Mouse (Mus musculus) telencephalon, adult 2 months (tissue): ENCODE measurements around the gene Emd.
A peak's percentile ranks its signal among the peaks of the same experiment; 100 is the strongest.
"Not testable (repeated sequence)": the region's sequence is repeated elsewhere in the genome, so short reads cannot be mapped to it uniquely, and the experiment has no call there.

Experiments
- DNase-seq: peaks from one replicate; pipeline ENCODE4 v3.0.0-alpha.2; 2011; ENCODE audit warnings: low read depth, low spot score

The Emd gene

DNA sequence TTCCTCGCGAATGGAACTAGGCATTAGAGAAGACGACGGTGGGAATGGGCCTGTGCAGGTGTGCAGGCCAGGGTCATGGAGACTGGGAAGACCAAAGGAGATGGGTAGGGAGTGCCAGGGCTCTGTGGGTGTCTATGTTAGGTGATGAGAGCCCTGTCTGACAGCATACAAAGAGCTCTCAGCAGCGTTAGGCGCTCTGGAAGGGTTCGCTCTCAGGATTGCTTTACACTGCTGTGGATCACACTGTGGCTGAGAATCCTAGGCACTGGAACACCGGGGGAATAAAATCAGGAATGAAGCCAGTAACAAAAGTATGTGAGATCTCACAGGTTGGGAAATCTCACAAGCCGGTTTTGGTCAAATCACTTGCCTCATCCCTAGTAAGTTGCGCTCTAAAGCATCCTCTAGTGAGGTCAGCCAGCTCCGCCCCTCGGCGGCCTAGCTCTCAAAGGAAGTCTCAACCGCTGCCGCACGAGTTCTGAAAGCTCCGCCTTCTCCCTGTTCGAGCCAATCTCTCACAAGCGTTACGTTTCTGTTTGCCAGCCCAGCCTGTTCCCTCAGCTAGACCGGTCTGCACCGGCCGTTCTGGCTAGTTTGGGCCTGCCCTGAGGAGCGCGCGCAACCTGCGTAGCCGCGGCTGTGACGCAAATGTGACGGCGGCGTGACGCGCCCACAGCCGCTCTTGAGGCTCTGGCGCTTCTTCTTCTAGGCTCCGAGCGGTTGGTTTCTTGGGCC, at the start of gene Emd:
TSS of gene Emd (plus strand) at position 535 of the 735 bp plus-strand sequence.
- peak; percentile 91 for DNase-seq

DNA sequence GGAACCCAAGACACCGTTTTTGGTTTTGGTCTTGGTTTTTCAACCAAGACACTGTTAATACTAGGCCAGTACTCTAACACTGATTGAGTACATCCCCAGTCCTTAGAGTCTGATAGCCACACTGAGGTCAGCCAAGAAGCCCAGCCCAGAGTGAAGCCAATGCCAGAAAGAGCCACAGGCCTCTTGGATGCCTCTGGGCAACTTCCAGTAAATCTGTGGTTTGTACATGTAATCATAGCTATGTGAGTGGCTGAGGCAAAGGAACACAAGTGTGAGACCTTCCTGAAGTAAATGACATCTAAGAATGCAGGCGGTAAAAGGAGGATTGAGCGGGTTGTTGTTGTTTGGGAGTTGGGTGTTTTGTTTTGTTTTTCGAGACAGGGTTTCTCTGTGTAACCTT, 36.0 kb upstream of the Emd start:
- no peak for DNase-seq

DNA sequence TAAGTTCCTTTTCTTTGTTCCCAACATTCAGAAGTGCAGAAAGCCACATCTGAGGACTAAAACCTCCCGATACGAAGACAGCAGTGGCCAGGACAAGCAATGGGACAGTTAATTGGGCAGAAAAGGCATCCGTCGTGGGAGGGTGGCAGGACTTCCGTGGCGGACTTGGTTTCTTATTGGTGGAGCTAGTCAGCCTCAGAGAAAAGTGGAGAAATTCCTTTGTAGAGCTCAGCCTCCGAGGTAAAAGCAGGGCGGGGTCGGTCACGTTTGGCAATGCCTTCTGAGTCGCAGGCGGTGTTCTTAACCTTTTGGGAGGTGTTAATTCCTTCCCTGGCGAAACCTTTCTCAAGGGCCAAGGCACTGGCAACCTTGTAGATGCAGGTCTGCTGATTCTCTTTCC, 35.0 kb upstream of the Emd start:
- DNase-seq: no peak

DNA sequence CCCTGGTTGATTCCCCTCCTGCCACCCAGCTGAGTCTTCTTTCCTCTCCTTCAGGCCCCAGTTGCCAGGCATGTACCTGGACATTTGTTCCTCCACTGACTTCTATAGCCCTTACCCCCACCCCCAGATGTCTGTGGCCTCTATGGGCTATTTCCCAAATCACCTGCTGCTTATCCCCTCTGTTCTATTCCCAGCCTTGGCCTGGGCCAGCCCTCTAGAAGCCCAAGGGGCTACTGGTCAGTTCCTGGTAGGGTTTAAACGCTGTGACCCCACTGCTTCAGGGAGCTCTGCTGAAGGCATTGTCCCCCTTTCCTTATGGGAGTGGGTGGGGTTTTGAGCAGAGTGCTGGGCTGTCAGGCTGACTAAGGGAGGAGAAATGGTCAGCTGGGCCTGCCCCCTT, 34.4 kb upstream of the Emd start:
- not testable (repeated sequence) for DNase-seq

DNA sequence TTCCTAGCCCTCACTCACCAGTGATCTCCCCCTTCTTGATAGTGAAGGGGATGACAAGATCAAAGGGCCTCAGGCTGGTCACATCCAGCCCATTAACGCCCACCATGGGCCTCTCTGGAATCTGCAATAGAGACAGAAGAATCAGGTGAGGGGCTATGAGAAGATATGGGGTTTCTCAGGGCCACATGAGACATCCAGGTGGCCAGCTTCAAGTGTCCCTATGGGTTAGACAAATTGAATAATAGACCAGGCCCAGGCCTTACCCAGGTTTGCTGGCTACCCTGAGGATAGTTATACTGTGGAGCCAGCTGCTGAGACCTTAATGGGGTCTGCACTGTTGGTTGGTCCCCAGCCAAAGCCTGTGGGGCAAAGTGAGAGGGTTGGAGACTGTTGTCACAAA, 24.4 kb upstream of the Emd start:
- DNase-seq: no peak

DNA sequence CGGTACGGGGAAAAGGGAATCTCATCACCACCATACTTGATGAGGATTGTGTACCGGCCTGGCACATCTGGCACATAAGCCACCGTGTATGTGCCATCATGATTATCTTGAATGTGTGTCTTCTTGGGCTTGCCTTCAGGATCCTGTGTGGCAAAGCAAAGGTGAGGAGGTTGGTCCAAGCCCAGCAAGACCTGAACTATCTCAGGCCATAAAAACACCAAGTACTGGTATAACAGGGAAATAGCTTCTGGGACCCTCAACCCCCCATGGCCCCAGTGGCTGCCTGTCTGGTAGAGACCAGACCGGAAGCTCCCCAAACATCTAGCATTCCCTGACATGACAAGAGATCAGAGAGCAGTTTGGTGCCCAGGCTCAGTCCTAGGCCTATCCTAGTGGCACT, 21.3 kb upstream of the Emd start:
- DNase-seq: no peak

DNA sequence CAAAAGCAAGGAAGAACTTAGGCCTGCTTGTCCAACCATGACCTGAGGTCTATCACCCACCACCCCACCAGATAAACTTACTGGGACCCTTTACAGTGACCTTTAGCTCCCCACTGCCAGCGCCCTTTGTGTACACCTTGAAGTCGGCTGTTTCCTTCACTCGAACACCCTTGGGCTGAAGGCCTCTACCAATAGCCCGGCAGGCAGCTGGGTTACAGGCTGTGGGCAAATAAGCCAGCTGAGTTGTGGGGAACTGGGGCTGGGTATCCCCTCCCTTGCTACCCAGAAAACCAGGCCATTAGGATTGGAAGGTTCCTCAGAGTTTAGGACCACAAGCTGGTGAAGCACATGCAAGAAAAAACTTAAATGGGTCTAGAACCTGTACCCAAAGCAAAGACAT, 14.2 kb upstream of the Emd start:
- no peak for DNase-seq

DNA sequence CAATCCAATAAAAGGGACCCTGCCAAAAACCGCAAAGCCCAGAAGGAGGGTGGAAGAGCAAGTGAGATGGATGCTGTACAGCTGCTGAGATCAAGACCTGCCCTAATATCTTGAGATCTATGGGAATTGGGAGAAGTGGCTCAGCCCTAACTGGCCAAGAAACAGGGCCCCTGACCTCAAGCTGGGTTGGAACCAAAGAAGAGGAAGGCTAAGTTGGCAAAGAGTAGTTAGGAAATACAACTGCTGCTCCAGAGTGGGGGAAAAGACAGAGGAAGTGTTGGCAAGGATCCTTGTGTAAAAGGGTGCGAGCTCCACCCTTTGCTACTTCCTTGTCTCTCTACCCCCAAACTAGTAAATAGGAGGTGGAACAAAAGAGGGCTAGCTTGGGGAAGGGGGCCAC, 11.1 kb upstream of the Emd start:
- no peak for DNase-seq

DNA sequence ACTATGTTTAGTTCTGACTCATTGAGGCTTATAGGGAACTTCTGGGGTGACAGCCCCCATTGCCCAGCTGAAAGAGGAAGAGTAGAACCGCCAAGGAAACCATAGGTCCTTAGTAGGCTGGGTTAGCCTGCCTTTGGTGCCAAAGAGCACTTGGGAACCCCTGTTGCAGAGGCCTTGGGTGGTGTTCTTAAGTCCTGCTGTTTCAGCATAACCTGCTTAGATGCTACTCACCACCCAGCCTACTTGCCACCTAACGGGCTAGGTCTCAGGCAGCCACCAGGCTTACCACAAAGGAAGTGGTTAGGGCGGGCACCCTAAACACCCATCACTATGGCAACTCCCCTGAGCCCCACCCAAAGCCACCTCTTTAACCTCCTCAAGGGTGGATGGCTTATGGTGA, 10.7 kb upstream of the Emd start:
- no peak for DNase-seq

DNA sequence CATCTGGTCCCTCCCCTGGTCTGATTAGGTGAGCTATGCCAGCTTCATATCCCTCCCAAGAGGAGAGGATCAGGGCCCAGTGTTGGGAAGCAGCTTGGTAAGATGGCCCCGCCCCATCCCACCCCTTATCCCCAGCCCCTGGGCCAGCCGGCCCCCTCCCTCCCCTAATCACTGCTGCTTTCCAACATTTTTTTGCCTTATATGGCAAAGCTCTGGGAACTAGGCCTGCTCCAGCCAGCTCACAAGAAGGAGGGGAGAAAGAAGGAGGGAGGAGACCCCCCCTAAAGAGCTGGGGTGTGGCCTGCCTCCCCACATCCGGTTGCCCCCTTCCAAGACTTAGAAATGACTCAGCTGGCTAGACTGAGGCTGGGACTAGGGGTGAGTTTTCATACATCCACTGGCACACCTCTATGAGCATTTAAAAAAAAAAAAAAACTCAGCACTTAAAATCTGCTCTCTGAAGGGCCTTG, 9.8 kb upstream of the Emd start:
- no peak for DNase-seq

DNA sequence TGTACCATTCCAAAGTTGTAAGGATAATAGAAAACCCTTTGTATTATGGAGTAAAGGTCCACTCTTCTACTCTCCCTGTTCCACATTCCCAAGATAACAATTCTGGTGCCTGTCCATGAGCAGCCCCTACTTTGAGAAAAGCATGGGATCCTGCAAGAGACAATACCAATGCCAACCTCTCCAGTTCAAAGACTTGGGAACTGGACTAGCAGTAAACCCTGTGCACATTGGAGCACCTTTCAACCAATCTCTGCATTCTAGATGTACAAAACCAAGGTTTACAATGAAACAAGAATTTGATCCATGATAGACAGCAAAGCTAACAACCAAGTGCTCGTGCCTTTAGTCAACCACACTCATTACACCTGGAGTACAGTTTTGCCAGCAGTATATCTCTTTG, 9.4 kb upstream of the Emd start:
- no peak for DNase-seq

DNA sequence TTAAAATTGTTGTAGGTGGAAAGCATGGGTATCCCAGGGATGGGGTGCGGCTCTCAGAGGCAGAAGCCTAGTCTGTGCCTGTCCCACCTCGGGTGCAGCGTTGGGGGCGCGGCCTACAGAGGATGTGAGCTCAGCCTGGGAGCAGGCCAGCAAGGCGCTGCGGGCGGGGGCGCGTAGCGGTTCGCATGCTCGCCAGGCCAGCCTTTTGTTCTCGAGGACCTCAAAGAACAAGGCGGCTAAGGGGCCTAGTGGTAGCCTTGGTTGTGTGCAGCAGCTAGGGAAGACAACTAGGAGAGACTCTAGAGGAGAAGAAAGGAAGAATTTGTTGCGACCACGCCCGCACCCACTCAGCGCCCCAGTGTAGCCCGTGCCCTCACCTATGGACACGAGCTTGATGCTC, 8.8 kb upstream of the Emd start:
- no peak for DNase-seq

DNA sequence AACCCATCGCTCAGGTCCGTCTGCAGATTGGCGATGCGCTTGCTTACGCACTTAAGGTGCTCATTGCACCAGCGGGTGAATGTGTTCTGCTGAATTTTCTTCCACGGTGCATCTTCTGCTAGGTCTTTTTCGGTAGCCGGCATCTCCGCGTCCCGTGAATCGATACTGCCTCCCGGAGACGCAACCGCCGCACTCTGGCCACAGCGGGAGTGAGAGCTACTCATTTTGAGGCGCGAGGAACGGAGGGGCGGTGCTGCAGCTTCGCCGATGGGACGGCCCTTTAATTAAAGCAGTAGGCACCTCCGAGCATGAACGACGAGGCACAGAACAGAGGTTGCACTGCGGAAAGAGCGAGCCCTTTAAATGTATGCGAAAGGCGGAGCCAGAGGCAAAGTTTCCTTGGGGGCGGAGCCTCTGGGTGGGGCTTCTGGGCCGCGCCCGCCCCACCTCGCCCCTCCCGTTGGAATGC, 8.2 kb upstream of the Emd start:
- DNase-seq: peak; percentile 84

DNA sequence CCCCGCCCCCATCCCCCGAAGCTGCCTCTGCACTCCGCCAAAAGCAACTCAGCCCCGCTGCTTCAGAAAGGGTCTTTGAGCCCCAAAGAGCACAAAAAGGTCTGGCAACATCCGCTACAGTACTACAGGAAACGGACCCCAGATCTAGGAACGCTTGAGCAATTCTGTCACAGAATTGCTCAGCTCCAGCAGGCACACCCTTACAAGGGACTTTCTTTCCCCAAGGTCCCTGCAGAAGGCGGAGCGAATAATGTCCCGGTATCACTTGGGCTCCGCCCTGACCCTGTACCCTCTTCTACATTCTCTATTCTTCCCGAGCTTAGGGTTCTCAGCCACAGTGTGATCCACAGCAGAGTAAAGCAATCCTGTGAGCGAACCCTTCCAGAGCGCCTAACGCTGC, 7.8 kb upstream of the Emd start:
- DNase-seq: no peak

DNA sequence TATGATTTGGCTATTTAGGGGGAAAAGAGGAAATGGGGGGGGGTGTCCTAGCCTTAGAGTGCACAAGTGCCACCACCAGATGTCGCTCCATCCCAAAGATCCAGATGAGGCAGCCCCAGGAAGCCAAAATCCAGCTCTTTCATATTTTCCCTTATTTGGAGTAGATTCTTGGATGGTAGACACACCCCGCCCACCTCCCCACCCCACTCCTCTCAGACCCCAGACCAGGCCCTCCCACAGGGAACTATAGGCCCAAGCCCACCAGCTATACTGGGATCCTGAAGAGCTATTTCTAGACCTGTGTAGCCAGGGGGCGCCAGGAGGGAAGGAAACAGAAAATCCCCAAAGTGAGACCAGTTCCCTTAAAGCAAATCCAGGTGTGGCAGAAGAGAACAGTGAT, 5.8 kb upstream of the Emd start:
- no peak for DNase-seq

DNA sequence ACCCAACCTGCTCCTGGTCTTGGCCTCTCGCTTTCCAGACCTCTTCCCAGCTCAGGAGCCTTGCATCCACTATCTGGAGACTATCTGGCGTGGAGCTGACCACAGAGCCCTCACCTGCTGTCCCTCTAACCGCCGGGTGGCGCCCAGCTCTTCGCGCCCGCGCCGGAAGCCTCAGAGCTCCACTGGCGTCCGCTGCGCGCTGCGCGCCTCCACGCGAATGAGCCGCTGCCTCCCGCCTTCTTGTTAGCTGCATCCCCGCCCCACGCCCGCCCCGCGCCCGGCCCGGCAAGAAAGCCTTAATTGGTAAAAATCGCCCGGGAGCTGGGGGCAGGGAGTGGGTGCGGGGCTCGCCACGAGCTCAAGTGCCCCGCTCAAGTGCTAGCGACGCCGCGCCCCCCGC, 4.9 kb upstream of the Emd start, which contains the start of gene Flna:
TSS of gene Flna (minus strand) at position 206 of the 400 bp plus-strand sequence.
- DNase-seq: no peak

DNA sequence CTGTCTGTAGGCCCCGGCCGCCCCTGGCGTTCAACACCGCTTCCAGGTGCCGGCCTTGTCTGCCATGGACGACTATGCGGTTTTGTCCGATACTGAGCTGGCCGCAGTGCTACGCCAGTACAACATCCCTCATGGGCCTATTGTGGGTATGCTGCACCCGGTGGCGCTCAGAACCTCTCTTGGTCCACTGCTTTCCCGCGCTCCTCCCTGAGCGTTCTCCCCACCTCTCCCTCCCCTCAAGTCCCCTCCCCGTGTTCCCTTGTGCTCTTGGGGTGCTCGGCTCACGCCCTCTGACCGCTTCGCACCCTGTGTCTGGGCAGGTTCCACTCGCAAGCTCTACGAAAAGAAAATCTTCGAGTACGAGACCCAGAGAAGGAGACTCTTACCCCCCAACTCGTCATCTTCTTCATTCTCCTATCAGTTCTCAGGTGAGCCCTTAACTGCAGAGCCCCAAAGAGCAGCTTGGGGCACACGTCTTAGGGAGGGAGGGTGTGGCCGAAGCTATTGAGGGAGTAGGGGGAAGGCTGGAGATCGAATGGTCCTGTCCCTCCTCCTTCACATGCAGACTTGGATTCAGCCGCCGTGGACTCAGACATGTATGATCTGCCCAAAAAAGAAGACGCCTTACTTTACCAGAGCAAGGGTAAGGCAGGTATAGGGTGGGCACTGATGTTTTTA, 540 bp downstream of the Emd start:
- no peak for DNase-seq

DNA sequence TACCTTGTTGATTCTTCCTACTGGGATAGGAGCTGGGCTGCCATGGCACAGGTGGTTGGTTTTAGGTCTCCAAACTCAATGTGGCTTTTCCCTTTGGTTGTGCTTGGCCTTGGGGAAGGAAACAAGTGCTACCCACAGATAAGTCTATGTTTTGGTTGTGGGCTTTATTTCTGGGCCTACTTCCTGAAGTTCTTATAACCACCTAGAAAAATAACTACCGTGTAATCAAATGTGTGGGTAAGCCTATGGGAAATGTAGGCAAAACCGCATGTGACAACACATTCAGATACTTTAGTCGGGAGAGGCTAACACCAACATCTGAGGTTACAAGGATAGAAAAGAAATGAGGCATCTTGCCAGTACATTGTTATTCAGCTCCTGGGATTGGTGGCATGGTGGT, 3.3 kb downstream of the Emd start:
- no peak for DNase-seq

DNA sequence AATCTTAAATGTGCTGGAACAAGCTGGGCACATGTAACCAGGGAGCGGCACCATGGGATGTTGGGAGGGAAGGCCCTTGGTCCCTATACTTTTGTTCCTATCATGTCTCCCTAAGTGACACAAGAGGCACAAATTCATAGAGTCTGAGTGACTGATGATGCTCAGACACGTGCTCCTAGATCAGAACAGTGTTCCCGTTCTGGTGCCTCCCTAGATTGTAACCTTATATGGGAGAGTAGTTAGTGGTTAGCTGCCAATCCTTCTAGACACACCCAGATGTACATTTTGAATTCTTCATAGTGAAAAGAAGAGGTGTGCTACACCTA, 15.2 kb downstream of the Emd start:
- no peak for DNase-seq

DNA sequence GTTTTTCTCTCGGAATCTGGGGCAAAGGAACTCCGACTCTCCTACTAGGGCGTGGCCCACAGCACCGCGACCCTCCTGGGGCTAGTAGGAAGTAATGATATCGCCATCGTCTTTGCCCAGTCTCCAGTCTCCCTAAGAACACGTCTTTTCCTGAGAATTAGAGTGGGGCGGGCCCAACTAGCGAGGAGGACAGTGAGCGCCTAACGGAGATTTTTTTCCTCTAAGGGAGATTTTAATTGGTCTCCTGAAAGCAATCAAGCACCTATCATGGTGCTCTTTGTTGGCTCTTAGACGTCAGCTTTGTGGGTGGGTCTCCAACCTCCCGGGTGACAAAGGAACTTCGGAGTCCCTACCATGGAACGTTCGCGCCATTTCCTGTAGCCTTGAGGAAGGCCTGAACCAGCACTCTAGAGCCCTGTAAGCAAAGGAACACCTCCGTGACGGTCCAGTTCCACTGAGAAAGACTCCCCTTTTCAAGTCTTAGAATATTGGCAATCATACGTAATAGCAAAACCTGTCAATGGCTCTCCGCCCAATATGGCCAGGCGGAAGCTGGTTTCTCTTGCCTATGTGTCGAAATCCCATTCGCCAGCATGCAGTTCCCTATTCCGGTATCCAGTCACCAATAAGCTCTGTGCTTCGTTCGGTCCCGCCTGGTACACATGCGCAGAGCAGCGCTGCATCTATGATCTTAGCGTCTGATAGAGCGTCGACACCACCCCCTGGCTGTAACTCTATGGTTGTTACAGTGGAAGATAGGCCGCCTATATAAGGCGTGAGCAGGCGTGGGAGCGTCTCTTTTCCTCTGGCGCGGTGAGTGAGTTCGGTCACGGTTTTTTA, 15.8 kb downstream of the Emd start, which contains the start of gene Rpl10:
TSS of gene Rpl10 (plus strand) at position 751 of the 840 bp plus-strand sequence.
- peak; percentile 98 for DNase-seq

DNA sequence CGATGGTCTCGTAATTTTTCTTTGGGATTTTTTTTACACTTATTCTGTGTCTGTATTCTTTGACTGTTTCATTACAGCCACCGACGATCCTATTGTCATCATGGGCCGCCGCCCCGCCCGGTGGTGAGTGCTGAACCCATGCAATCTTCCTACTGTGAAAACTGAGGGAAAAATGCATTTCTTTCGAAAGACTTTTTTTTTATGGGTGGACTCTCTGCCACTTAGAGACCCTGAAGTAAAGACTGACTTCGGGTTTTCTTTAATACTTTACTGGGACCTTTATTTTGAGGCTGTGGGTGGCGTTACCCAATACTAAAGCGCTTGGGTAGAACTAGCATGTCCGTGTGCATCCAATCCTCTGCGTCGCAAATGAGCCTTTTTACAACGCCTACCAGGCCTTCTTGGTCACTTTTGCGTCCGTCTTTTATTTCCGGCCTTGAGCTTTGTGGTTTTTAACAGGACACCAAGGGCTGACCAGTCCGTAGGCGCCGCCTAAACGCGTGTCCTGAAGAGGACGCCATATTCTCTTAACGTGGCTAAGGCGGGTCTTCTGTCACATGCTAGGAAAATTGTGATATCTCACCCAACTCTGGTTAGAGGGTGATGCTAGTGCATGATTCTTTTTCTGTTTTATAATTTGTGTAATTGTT, 16.5 kb downstream of the Emd start:
- DNase-seq: no peak
